Mouse (Mus musculus) heart, embryonic 15.5 days (tissue): ENCODE measurements around the gene Nap1l1. TPM values are rescaled to one million over a fixed set of nuclear protein-coding genes. Genes with fewer than 3 reads are reported as not detected.
A peak's percentile ranks its signal among the peaks of the same experiment; 100 is the strongest.

ENCODE experiments used
- ATAC-seq: fragments of 200-750 bp; cut with Nextera tagmentation; replicated peaks from 2 replicates; pipeline ENCODE4 v1.8.0; 2017; ENCODE audit warnings: low read depth, moderate TSS enrichment; ENCODE audit not compliant: insufficient number of reproducible peaks, insufficient read depth, low FRiP score
- H3K27ac ChIP-seq: fragments of 300-500 bp; sonication (generic); 2 replicates; pipeline ENCODE4 v1.5.1; 2015; ENCODE audit warnings: mild to moderate bottlenecking, inconsistent platforms
- H3K27me3 ChIP-seq: fragments of 300-500 bp; sonication (generic); 2 replicates; pipeline ENCODE4 v1.6.1; 2015; ENCODE audit warnings: inconsistent platforms
- H3K36me3 ChIP-seq: fragments of 300-500 bp; sonication (generic); 2 replicates; pipeline ENCODE4 v1.6.1; 2015; ENCODE audit warnings: mild to moderate bottlenecking, inconsistent platforms
- H3K4me1 ChIP-seq: fragments of 300-500 bp; sonication (generic); replicated peaks from 2 replicates; pipeline ENCODE4 v1.6.1; 2015; ENCODE audit warnings: inconsistent platforms
- H3K4me2 ChIP-seq: fragments of 300-500 bp; sonication (generic); 2 replicates; pipeline ENCODE4 v1.6.1; 2015; ENCODE audit warnings: inconsistent platforms, mild to moderate bottlenecking, moderate library complexity
- H3K4me3 ChIP-seq: fragments of 300-500 bp; sonication (generic); 2 replicates; pipeline ENCODE4 v1.5.1; 2015; ENCODE audit warnings: mild to moderate bottlenecking, inconsistent platforms
- H3K9ac ChIP-seq: fragments of 300-500 bp; sonication (generic); 2 replicates; pipeline ENCODE4 v1.6.1; 2015; ENCODE audit warnings: mild to moderate bottlenecking, inconsistent platforms
- H3K9me3 ChIP-seq: fragments of 300-500 bp; sonication (generic); replicated peaks from 2 replicates; pipeline ENCODE4 v1.6.1; 2016; ENCODE audit warnings: inconsistent platforms
- WGBS: fragments of 180-500 bp; shearing (Covaris S2); methylation state at CpG from one replicate; pipeline ENCODE4 v1.1.7; 2015; ENCODE audit warnings: mixed read lengths; 5-methylcytosine and 5-hydroxymethylcytosine counted together
- polyA plus RNA-seq: library from polyadenylated mRNA; unstranded; fragments of >200 nt; fragmentation: Nextera tagmentation; extraction: Ambion mirVana; gene quantifications from 2 replicates; pipeline ENCODE4 v1.2.1, GENCODE M21; 2015

Nap1l1 gene
- polyA plus RNA-seq, 1 experiment from 2014 or later: 110 TPM

- no peak overlapping the region for H3K4me3 ChIP-seq
- H3K27ac ChIP-seq: peak overlapping the region; percentile 45; the same call in 1 of the 2 replicates
- ATAC-seq: no peak
- H3K9ac ChIP-seq: no peak overlapping the region
- no peak overlapping the region for H3K4me2 ChIP-seq
- H3K36me3 ChIP-seq: no peaks in the 10 kb centered on the region
- H3K9me3 ChIP-seq: no peaks in the 10 kb centered on the region
- H3K4me1 ChIP-seq: peaks cover 37% of the 10 kb centered on the region
- H3K27me3 ChIP-seq: no peaks in the 10 kb centered on the region
- 83% methylated on average over 8 of the region's 8 CpGs for WGBS
Measured at GRCm38 (mm10) chr10:111516804-111517436, 43.9 kb downstream of the Nap1l1 start.

- no peaks in the 10 kb centered on the region for H3K27me3 ChIP-seq
- no peak overlapping the region for H3K4me2 ChIP-seq
- no peak overlapping the region for H3K27ac ChIP-seq
- no peaks in the 10 kb centered on the region for H3K9me3 ChIP-seq
- H3K36me3 ChIP-seq: no peaks in the 10 kb centered on the region
- no peak overlapping the region for H3K4me3 ChIP-seq
- peaks cover 36% of the 10 kb centered on the region for H3K4me1 ChIP-seq
- no peak for ATAC-seq
- H3K9ac ChIP-seq: no peak overlapping the region
- 85% methylated on average over 4 of the region's 4 CpGs for WGBS
Measured at GRCm38 (mm10) chr10:111518350-111518749, 45.3 kb downstream of the Nap1l1 start.

GRCm38 (mm10) chr10:111519620-111520370 is 46.8 kb downstream of the Nap1l1 start:
- H3K9ac ChIP-seq: peak overlapping the region; percentile 56
- no peaks in the 10 kb centered on the region for H3K9me3 ChIP-seq
- no peaks in the 10 kb centered on the region for H3K27me3 ChIP-seq
- H3K36me3 ChIP-seq: no peaks in the 10 kb centered on the region
- peak overlapping the region; percentile 36 for H3K4me3 ChIP-seq
- 30% methylated on average over 24 of the region's 24 CpGs for whole genome bisulfite sequencing
- H3K4me2 ChIP-seq: peak overlapping the region; percentile 58
- ATAC-seq: peak; percentile 77
- H3K4me1 ChIP-seq: peaks cover 36% of the 10 kb centered on the region
- H3K27ac ChIP-seq: peak overlapping the region; percentile 84

- no peaks in the 10 kb centered on the region for H3K9me3 ChIP-seq
- no peak overlapping the region for H3K27ac ChIP-seq
- WGBS: 76% methylated on average over 3 of the region's 3 CpGs
- H3K36me3 ChIP-seq: no peaks in the 10 kb centered on the region
- no peak overlapping the region for H3K9ac ChIP-seq
- H3K4me3 ChIP-seq: no peak overlapping the region
- H3K27me3 ChIP-seq: no peaks in the 10 kb centered on the region
- peaks cover 30% of the 10 kb centered on the region for H3K4me1 ChIP-seq
- no peak for ATAC-seq
- H3K4me2 ChIP-seq: peak overlapping the region; percentile 58
Measured at GRCm38 (mm10) chr10:111520621-111521020, 47.6 kb downstream of the Nap1l1 start.

- Histone ChIP-seq H3K27ac (no peak overlapping the region), H3K9ac (no peak overlapping the region), H3K4me1 (peaks cover 20% of the 10 kb centered on the region), H3K4me3 (no peak overlapping the region), H3K27me3 (no peaks in the 10 kb centered on the region), H3K4me2 (no peak overlapping the region), H3K9me3 (no peaks in the 10 kb centered on the region), H3K36me3 (no peaks in the 10 kb centered on the region)
- WGBS: 58% methylated on average over 4 of the region's 4 CpGs
- ATAC-seq: no peak
Measured at GRCm38 (mm10) chr10:111521636-111522035, 48.6 kb downstream of the Nap1l1 start.

- Histone ChIP-seq H3K27ac (no peak overlapping the region), H3K36me3 (no peaks in the 10 kb centered on the region), H3K4me1 (peaks cover 14% of the 10 kb centered on the region), H3K9ac (no peak overlapping the region), H3K9me3 (no peaks in the 10 kb centered on the region), H3K4me2 (no peak overlapping the region), H3K27me3 (no peaks in the 10 kb centered on the region), H3K4me3 (no peak overlapping the region)
- ATAC-seq: no peak
- WGBS: 66% methylated on average over 4 of the region's 4 CpGs
Measured at GRCm38 (mm10) chr10:111522230-111522629, 49.2 kb downstream of the Nap1l1 start.

GRCm38 (mm10) chr10:111523894-111524293 is 50.9 kb downstream of the Nap1l1 start:
- Histone ChIP-seq H3K36me3 (no peaks in the 10 kb centered on the region), H3K27me3 (no peaks in the 10 kb centered on the region), H3K4me3 (no peak overlapping the region), H3K9me3 (no peaks in the 10 kb centered on the region), H3K9ac (no peak overlapping the region), H3K4me1 (peaks cover 21% of the 10 kb centered on the region), H3K4me2 (no peak overlapping the region), H3K27ac (no peak overlapping the region)
- 86% methylated on average over 12 of the region's 12 CpGs for WGBS
- ATAC-seq: no peak

- Histone ChIP-seq H3K4me2 (no peak overlapping the region), H3K4me3 (no peak overlapping the region), H3K27ac (no peak overlapping the region), H3K9ac (no peak overlapping the region), H3K4me1 (peaks cover 17% of the 10 kb centered on the region), H3K9me3 (no peaks in the 10 kb centered on the region), H3K36me3 (no peaks in the 10 kb centered on the region), H3K27me3 (no peaks in the 10 kb centered on the region)
- ATAC-seq: no peak
- 72% methylated on average over 5 of the region's 5 CpGs for WGBS
Measured at GRCm38 (mm10) chr10:111527057-111527456, 54.0 kb downstream of the Nap1l1 start.

- H3K4me2 ChIP-seq: no peak overlapping the region
- H3K9me3 ChIP-seq: no peaks in the 10 kb centered on the region
- ATAC-seq: no peak
- H3K9ac ChIP-seq: no peak overlapping the region
- no peak overlapping the region for H3K27ac ChIP-seq
- no peaks in the 10 kb centered on the region for H3K36me3 ChIP-seq
- H3K4me1 ChIP-seq: peaks cover 17% of the 10 kb centered on the region
- no peaks in the 10 kb centered on the region for H3K27me3 ChIP-seq
- H3K4me3 ChIP-seq: no peak overlapping the region
- 89% methylated on average over 7 of the region's 7 CpGs for WGBS
Measured at GRCm38 (mm10) chr10:111527613-111528012, 54.6 kb downstream of the Nap1l1 start.

GRCm38 (mm10) chr10:111528283-111528682 is 55.3 kb downstream of the Nap1l1 start:
- Histone ChIP-seq H3K36me3 (no peaks in the 10 kb centered on the region), H3K4me3 (no peak overlapping the region), H3K9ac (no peak overlapping the region), H3K4me1 (peaks cover 17% of the 10 kb centered on the region), H3K27ac (no peak overlapping the region), H3K27me3 (no peaks in the 10 kb centered on the region), H3K9me3 (no peaks in the 10 kb centered on the region), H3K4me2 (no peak overlapping the region)
- ATAC-seq: no peak
- WGBS: 66% methylated on average over 4 of the region's 4 CpGs

GRCm38 (mm10) chr10:111530398-111530797 is 57.4 kb downstream of the Nap1l1 start:
- no peaks in the 10 kb centered on the region for H3K9me3 ChIP-seq
- no peak overlapping the region for H3K4me2 ChIP-seq
- H3K4me1 ChIP-seq: peaks cover 17% of the 10 kb centered on the region
- WGBS: 78% methylated on average over 7 of the region's 7 CpGs
- no peak overlapping the region for H3K27ac ChIP-seq
- H3K27me3 ChIP-seq: no peaks in the 10 kb centered on the region
- H3K36me3 ChIP-seq: no peaks in the 10 kb centered on the region
- H3K4me3 ChIP-seq: no peak overlapping the region
- ATAC-seq: no peak
- H3K9ac ChIP-seq: no peak overlapping the region

GRCm38 (mm10) chr10:111534691-111535090 is 61.7 kb downstream of the Nap1l1 start:
- Histone ChIP-seq H3K27ac (no peak overlapping the region), H3K27me3 (no peaks in the 10 kb centered on the region), H3K9me3 (no peaks in the 10 kb centered on the region), H3K36me3 (no peaks in the 10 kb centered on the region), H3K4me3 (no peak overlapping the region), H3K4me2 (no peak overlapping the region), H3K9ac (no peak overlapping the region), H3K4me1 (peaks cover 11% of the 10 kb centered on the region)
- WGBS: 79% methylated on average over 8 of the region's 8 CpGs
- ATAC-seq: no peak
